ENCODE assay signal across 7 mouse cellular contexts in the genomic region with DNA sequence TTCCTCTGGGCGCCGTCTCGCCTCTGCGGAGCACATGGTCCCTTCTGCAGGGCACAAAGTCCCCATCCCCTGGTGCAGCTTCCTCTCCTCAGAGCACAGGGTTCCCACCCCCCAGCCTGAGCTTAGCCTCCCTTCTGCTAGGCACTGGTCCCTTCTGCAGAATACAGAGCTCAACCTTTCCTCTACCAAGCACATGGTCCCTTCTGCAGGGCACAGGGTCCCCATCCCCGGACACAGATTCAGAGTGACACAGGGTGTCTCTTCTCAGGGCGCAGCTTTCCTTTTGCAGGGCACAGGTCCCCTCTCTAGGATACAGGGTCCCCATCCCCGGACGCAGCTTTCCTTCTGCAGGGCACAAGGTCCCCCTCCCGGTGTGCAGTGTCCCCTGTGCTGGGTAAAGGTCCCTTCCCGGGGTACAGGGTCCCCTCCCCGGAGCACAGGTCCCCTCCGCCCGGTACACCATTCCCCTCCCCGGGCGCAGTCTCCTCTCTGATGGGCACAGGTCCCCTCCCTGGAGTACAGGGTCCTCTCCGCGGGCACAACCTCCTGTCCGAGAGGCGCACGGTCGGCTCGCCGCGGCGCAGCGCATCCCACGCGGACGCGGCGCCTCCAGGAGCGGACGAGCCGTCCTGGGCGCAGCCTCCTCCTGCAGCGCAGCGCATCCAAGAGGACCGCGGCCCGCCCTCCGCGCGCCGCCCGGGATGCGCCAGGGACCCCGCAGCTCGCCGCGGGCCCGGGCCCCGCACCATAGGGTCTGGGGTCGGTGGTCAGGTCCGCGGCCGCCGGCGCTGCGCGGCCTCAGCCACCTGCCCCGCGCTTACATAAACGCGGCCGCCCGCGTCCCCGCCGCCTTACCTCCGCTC. TPM values are rescaled to one million over a fixed set of nuclear protein-coding genes. Genes with fewer than 3 reads are reported as not detected.
DNase-seq lines count a peak whose midpoint lies in the region; ATAC-seq lines count a peak whose summit lies in the region.

No protein-coding gene starts in this region.

- no peaks in the 10 kb centered on the region for H3K36me3 ChIP-seq in forebrain, embryonic 11.5 days (ENCODE audit: control insufficient read depth, insufficient read depth, low read length)
- H3K36me3 ChIP-seq in hindbrain, embryonic 16.5 days (ENCODE audit: control insufficient read depth, insufficient read depth, low read length): no peaks in the 10 kb centered on the region
- no peaks in the 10 kb centered on the region for H3K36me3 ChIP-seq in macrophage (ENCODE audit: inconsistent target)
- H3K36me3 ChIP-seq in stomach, embryonic 16.5 days (ENCODE audit: control insufficient read depth, insufficient read depth, low read length): no peaks in the 10 kb centered on the region

- H3K4me1 ChIP-seq in brown adipose tissue, adult 24 weeks (ENCODE audit: control insufficient read depth, insufficient read depth, insufficient read length, low read length): peaks cover 18% of the 10 kb centered on the region
- peaks cover 4% of the 10 kb centered on the region for H3K4me1 ChIP-seq in forebrain, embryonic 11.5 days (replicated peaks; ENCODE audit: control insufficient read depth, insufficient read depth, low read length)
- H3K4me1 ChIP-seq in hindbrain, embryonic 16.5 days (ENCODE audit: control insufficient read depth, insufficient read depth, low read depth, low read length): peaks cover 21% of the 10 kb centered on the region
- peaks cover 8% of the 10 kb centered on the region for H3K4me1 ChIP-seq in stomach, embryonic 16.5 days (ENCODE audit: control insufficient read depth, insufficient read depth, low read length)

- H3K9ac ChIP-seq in forebrain, embryonic 11.5 days (ENCODE audit: low read length): peak overlapping the region; percentile 65
- peak overlapping the region; percentile 91 for H3K9ac ChIP-seq in hindbrain, embryonic 16.5 days (ENCODE audit: low read depth, low read length)
- peak overlapping the region; percentile 73 for H3K9ac ChIP-seq in stomach, embryonic 16.5 days (ENCODE audit: low read length)

- peak overlapping the region; percentile 98 for H3K4me2 ChIP-seq in forebrain, embryonic 11.5 days (ENCODE audit: low read depth, low read length, severe bottlenecking)
- peak overlapping the region; percentile 94 for H3K4me2 ChIP-seq in hindbrain, embryonic 16.5 days (ENCODE audit: low read length)
- peak overlapping the region; percentile 79 for H3K4me2 ChIP-seq in stomach, embryonic 16.5 days (ENCODE audit: low read depth, low read length)

- H3K9me3 ChIP-seq in forebrain, embryonic 11.5 days (ENCODE audit: control insufficient read depth, low read length): no peaks in the 10 kb centered on the region
- no peaks in the 10 kb centered on the region for H3K9me3 ChIP-seq in hindbrain, embryonic 16.5 days (ENCODE audit: control insufficient read depth, low read length)
- H3K9me3 ChIP-seq in stomach, embryonic 16.5 days (replicated peaks; ENCODE audit: control insufficient read depth, low read length): no peaks in the 10 kb centered on the region; the same call in 1 of the 2 replicates

- peak overlapping the region; percentile 79 for H3K4me3 ChIP-seq in brown adipose tissue, adult 24 weeks (ENCODE audit: insufficient read depth, low read depth, low read length)
- peak overlapping the region; percentile 75 for H3K4me3 ChIP-seq in forebrain, embryonic 11.5 days (ENCODE audit: low read depth, low read length)
- peak overlapping the region; percentile 96 for H3K4me3 ChIP-seq in hindbrain, embryonic 16.5 days (ENCODE audit: low read length)
- H3K4me3 ChIP-seq in macrophage (ENCODE audit: inconsistent target): peak overlapping the region; percentile 3; the same call in 1 of the 2 replicates
- H3K4me3 ChIP-seq in stomach, embryonic 16.5 days (replicated peaks; ENCODE audit: low read length): peak overlapping the region; percentile 76

- no peaks in the 10 kb centered on the region for H3K79me2 ChIP-seq in macrophage (ENCODE audit: inconsistent target)

- no peak overlapping the region for H3K27ac ChIP-seq in brown adipose tissue, adult 24 weeks (replicated peaks; ENCODE audit: low read depth, low read length)
- no peak overlapping the region for H3K27ac ChIP-seq in forebrain, embryonic 11.5 days (ENCODE audit: low read depth, low read length)
- peak overlapping the region; percentile 88 for H3K27ac ChIP-seq in hindbrain, embryonic 16.5 days (ENCODE audit: low read depth, low read length)
- H3K27ac ChIP-seq in macrophage: no peak overlapping the region
- H3K27ac ChIP-seq in stomach, embryonic 16.5 days (ENCODE audit: low read length): no peak overlapping the region

- H3K27me3 ChIP-seq in forebrain, embryonic 11.5 days (ENCODE audit: control insufficient read depth, insufficient read depth, low read length): peaks cover 13% of the 10 kb centered on the region
- 0 out of 2 replicates have a peak, but pooled peaks cover 2% of the 10 kb centered on the region for H3K27me3 ChIP-seq in hindbrain, embryonic 16.5 days (replicated peaks; ENCODE audit: control insufficient read depth, insufficient read depth, low read length)
- H3K27me3 ChIP-seq in stomach, embryonic 16.5 days (ENCODE audit: control insufficient read depth, insufficient read depth, low read length): peaks cover 17% of the 10 kb centered on the region

- under 1% methylated on average over 70 of the region's 70 CpGs for WGBS in forebrain, embryonic 11.5 days
- WGBS in hindbrain, embryonic 16.5 days: under 1% methylated on average over 45 of the region's 70 CpGs
- under 1% methylated on average over 63 of the region's 70 CpGs for WGBS in macrophage (ENCODE audit: missing documents)
- under 1% methylated on average over 70 of the region's 70 CpGs for WGBS in stomach, embryonic 16.5 days

- peak; percentile 84 for ATAC-seq in forebrain, embryonic 11.5 days (replicated peaks; ENCODE audit: low FRiP score)
- ATAC-seq in hindbrain, embryonic 16.5 days: peak; percentile 81
- ATAC-seq in stomach, embryonic 16.5 days (ENCODE audit: insufficient read depth, low FRiP score): peak; percentile 75

- peak; percentile 42 for DNase-seq in urinary bladder, adult 2 months (ENCODE audit: low spot score)
- no peak for DNase-seq in urinary bladder, postnatal 10 days (ENCODE audit: low spot score)
- peak; percentile 73 for DNase-seq in forebrain, embryonic 11.5 days (ENCODE audit: low spot score)

RNA-seq across cellular contexts. Expression of a gene that starts 0.6 kb away (rescaled TPM):
- polyA plus RNA-seq in urinary bladder, adult 2 months (2012; rRNA removed): 10.1 and 11.5 TPM in 2 replicates
- 4.0 and 4.4 TPM in 2 replicates for polyA plus RNA-seq in brown adipose tissue, adult 24 weeks (2012; ENCODE audit: insufficient read depth, insufficient read length, missing spikeins)
- polyA plus RNA-seq in forebrain, embryonic 11.5 days (2014; fragmentation: Nextera tagmentation; extraction: Ambion mirVana): 6.2 TPM in 2 replicates
- polyA plus RNA-seq in hindbrain, embryonic 16.5 days (2015; fragmentation: Nextera tagmentation; extraction: Ambion mirVana): 19.9 and 20.6 TPM in 2 replicates
- total RNA-seq in macrophage (2018; cell fraction: chromatin; rRNA removed): 1 to 10 TPM in 11 of 26 experiments, under 1 TPM in 15; 0.30 to 2.9 (median 0.73) TPM
- under 1 TPM; 0.03 to 0.49 (median 0.17) TPM for total RNA-seq in macrophage (2018; cell fraction: cytosol; rRNA removed)
- 1 to 10 TPM in 5 of 26 experiments, under 1 TPM in 19, not detected in 2; 0.16 to 2.9 (median 0.54) TPM for total RNA-seq in macrophage (2018; cell fraction: nucleus; rRNA removed)
- 0.04 to 0.91 TPM (median 0.16 TPM) in 3 replicates for polyA plus RNA-seq in macrophage (2018)
- polyA plus RNA-seq in stomach, embryonic 16.5 days (2015; fragmentation: Nextera tagmentation; extraction: Ambion mirVana): 6.3 and 8.4 TPM in 2 replicates

Comparison
In these comparisons a context has a peak if more than half of its experiments do, and no peak if none do; other contexts are left out.
1. H3K4me3 ChIP-seq: peak in every context shown above with its lines; median percentile 96 in hindbrain, embryonic 16.5 days; 79 in brown adipose tissue, adult 24 weeks; 76 in stomach, embryonic 16.5 days; 75 in forebrain, embryonic 11.5 days; 3 in macrophage.